Mouse (Mus musculus): Measurements from ENCODE around the gene Krt26.

Gene Krt26

DNA sequence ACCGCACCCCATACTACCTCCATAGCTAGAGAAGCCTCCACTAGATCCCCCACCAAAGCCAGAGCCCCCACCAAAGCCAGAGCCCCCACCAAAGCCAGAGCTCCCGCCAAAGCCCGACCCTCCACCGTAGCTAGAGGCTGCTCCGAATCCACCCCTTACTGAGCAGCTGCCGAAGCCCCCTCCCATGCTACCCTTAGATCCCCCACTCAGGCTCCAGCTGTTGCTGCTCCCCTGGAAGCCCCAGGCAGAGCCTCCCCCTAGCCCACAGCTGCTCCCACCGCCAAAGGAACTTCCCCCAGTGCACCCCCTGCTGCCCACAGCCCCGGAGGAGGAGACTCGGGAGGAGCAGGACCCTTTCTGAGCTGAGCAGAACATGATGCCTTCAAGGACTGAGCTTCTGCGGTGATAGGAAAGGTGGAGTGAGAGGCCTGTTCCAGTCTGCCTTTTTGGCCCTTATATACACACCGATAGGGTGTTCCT, 52.9 kb downstream of the Krt26 start, which contains the start of gene Krt24:
TSS of gene Krt24 (minus strand) at position 430 of the 480 bp plus-strand sequence.
- no peak for DNase-seq (ENCODE audit: low spot score in 2 of 2)

GRCm38 (mm10) chr11:99284011-99284410, 53.8 kb downstream of the Krt26 start:
- no peak for DNase-seq (ENCODE audit: low spot score in 2 of 2)

- no peak for DNase-seq (ENCODE audit: low spot score in 2 of 2)
These were observed 54.4 kb downstream of the Krt26 start for GRCm38 (mm10) chr11:99283334-99283733.

DNA sequence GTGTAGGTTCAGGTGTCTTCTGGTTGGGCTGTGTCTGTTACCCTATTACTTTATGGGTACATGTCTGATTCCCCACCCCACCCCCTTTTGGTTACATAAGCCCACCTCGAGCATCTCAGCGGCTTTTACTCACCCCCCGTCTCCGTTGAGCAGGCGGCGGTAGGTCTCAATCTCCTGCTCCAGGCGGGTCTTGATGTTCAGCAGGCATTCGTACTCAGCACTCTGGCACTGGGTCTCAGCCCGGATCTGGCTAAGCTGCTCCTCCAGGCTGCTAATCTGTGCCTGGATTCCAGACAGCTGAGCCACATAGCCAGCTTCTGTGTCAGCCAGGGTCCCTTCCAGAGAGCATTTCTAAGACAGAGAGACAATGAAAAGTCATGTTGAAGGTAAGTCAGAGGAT, 56.6 kb downstream of the Krt26 start:
- no peak for DNase-seq (ENCODE audit: low spot score in 2 of 2)

- no peak for DNase-seq (ENCODE audit: low spot score in 2 of 2)
These were observed 57.8 kb downstream of the Krt26 start for GRCm38 (mm10) chr11:99279986-99280385.

Data from frontal cortex, postnatal 25 days (tissue).